Mouse (Mus musculus): ENCODE results near the gene March5.

Gene March5

DNA sequence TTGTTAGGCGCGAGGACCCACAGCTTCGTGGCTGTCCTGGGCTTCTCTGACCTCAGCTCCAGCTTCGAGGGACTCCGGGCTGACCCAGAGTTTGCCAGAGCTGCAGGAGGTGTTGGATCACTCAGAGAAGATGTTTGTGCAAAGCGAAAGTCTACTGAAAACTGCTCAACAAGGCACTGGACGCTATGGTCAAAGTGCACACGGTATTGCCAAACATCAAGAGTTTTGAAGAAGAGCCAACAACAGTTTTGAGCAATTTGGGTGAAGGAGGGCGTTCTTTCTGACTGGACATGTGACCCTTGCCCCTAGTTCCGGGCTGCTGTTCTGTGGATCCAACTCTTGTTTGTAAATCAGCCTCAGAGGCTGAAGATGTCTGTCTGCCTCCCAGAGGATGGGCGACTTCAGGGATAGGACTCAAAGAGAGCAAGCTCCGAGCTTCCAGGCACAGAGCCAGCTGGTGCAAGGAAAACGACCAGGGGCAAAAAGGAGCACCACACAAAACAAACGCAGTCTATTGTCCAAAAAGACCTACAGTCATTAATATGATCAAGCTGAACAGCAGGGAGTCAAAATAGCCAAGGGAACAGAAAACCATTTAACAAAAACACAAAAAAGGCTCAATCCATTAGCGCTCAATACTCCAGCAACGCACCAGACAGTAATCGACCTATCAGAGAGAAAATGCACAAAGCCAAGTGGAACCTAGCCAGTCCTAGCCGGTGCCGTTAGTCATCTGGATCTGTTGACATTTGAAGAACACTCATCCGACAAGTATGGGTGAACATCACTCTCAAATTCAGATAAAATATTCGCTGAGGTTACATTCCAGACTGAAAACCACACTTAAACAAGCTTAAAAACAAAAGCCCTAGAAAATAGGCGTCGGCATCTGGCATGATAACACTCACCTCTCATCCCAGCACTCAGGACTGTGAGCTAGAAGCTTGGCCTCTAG lies 56.9 kb downstream of the March5 start:
- peak; percentile 73 to 76 for DNase-seq

DNA sequence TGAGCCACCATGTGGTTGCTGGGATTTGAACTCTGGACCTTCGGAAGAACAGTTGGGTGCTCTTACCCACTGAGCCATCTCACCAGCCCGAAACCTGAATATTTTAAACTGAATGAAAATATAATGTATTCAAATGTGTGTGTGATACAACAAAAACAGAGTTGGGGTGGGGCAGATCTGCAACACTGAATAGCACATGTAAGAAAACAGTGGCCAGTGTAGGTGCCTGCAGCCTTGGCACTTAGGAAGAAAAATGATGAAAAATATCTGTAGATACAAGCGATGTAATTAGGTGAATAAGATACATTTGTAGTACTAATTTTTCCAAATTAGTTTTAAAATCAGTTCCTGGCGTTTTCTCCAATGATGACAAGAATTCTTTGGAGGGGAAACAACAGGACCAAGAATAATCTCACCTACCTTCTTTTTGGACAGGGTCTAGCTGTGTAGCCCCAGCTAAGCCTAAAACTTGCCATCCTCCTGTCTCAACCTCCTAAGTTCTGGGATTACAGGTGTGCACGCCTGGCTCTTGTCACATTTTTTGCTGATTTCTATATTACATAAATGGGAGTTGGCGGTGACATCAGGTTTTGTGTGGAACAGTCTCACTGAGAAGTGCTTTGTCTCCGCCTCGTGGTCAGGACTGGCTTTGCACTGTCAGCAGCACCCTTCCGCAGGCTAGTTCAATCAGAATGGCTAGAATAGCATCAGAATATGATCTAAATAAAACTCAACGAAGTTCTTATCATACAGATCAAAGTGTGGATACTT lies 58.2 kb downstream of the March5 start:
- peak; percentile 96 to 99 for DNase-seq

DNA sequence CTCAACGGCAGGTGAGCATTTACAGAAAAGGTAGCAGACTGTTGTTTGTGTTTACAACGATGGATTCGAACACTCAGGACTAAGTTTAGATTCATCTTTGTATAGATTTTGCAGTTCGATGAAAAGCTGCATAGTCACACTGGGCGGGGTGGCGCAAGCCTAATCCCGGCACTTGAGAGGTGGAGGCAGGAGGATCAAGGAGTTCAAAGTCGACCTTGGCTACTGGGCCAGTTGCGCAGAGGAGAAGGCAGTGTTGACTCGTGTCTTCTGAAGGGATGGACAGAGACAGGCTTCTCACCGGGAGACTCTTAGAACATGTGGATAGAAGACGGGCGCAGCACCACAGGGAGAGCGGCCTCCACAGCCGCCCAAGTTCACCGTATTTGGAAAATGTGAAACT lies 61.8 kb downstream of the March5 start:
- no peak for DNase-seq
